Mouse (Mus musculus): ENCODE measurements around the gene 4930562C15Rik. TPM values are rescaled to one million over a fixed set of nuclear protein-coding genes. Genes with fewer than 3 reads are reported as not detected.

Gene 4930562C15Rik
- polyA plus RNA-seq, 1 experiment = not detected

DNA sequence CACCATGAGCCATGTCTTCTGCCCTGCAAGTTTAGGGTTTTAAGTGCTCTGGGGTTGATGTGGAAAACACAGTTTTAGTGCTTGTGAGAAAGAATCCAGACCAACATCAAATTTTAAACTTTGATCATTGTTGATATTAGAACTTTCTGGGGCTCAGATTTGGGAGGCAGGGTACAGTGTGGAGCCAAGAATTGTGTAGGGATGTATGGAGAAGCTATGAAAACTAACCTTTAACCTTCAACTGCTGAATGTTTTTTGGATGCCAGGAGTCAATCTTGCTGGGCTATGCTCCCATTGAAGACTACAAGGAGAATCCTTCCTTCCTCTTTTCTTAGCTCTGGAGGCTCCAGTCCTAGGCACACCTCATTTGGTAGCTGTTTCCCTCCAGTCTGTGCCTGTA lies 71.3 kb downstream of the 4930562C15Rik start:
- no peak for TF ChIP-seq CTCF (IDR thresholded peaks at IDR 0.05; ENCODE audit: extremely low read depth, insufficient read depth, insufficient read length, insufficient replicate concordance)
- TF ChIP-seq POLR2A (IDR thresholded peaks at IDR 0.05; ENCODE audit: low read depth, low read length) = no peak
- Histone ChIP-seq H3K36me3 (ENCODE audit: control insufficient read depth, insufficient read depth, low read length) (peaks cover 11% of the 10 kb centered on the region), H3K4me1 (ENCODE audit: control insufficient read depth, insufficient read depth, insufficient read length) (peaks cover 8% of the 10 kb centered on the region; the same call in 1 of the 2 replicates), H3K4me3 (ENCODE audit: extremely low read depth, insufficient read depth, insufficient read length) (no peak overlapping the region), H3K27ac (ENCODE audit: insufficient read depth, low read length) (no peak overlapping the region), H3K27me3 (ENCODE audit: control insufficient read depth, insufficient read depth, low read length) (no peaks in the 10 kb centered on the region)
- no peak for DNase-seq (ENCODE audit: low read depth in 1 of 2, low spot score in 2 of 2)

DNA sequence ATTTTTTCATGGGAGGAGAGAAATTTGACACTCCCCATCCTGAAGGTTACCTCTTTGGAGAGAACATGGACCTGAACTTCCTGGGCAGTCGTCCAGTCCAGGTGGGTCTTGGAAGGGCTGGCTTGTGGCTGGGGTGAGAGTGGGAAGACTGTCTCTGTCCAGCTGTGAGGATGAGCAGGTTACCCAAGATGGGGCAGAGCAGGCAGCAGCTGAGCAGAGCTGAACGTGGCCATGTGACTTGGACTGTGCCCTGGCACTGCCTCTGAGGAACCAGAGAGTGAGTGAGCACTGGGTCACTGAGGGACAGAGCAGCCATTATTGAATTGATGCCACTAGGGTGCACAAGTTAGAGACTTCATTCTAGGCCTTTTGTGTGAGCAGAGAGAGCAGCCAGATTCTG lies 72.2 kb downstream of the 4930562C15Rik start:
- no peak for TF ChIP-seq POLR2A (IDR thresholded peaks at IDR 0.05; ENCODE audit: low read depth, low read length)
- no peak for TF ChIP-seq CTCF (IDR thresholded peaks at IDR 0.05; ENCODE audit: extremely low read depth, insufficient read depth, insufficient read length, insufficient replicate concordance)
- no peaks in the 10 kb centered on the region for H3K27me3 ChIP-seq (ENCODE audit: control insufficient read depth, insufficient read depth, low read length)
- 67% methylated on average over 2 of the region's 2 CpGs for WGBS
- no peak for DNase-seq (ENCODE audit: low read depth in 1 of 2, low spot score in 2 of 2)
- no peak overlapping the region for H3K4me3 ChIP-seq (ENCODE audit: extremely low read depth, insufficient read depth, insufficient read length)
- H3K36me3 ChIP-seq (ENCODE audit: control insufficient read depth, insufficient read depth, low read length) = peaks cover 12% of the 10 kb centered on the region
- peaks cover 9% of the 10 kb centered on the region for H3K4me1 ChIP-seq (ENCODE audit: control insufficient read depth, insufficient read depth, insufficient read length)
- H3K27ac ChIP-seq (ENCODE audit: insufficient read depth, low read length) = peak overlapping the region; percentile 52

DNA sequence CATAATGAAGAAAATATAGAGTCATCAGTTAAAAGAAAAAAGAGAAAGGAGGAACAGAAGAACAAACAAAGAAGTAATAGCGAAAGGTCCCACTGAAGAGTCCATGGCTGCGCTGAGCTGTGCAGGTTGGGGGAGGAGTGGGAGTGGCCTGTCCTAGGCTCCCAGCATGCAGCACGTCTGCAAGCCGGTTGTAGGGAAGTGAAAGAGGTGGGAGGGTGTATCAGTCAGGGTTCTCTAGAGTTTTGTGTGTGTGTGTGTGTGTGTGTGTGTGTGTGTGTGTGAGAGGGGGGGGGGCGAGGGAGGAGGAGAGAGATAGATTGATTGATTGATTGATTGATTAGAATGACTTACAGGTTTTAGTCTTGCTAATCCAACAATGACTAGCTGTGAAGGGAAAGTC lies 72.8 kb downstream of the 4930562C15Rik start:
- WGBS = 10% methylated on average over 4 of the region's 5 CpGs
- Histone ChIP-seq H3K27ac (ENCODE audit: insufficient read depth, low read length) (no peak overlapping the region; the same call in 1 of the 2 replicates), H3K27me3 (ENCODE audit: control insufficient read depth, insufficient read depth, low read length) (no peaks in the 10 kb centered on the region), H3K36me3 (ENCODE audit: control insufficient read depth, insufficient read depth, low read length) (peaks cover 12% of the 10 kb centered on the region), H3K4me3 (ENCODE audit: extremely low read depth, insufficient read depth, insufficient read length) (no peak overlapping the region), H3K4me1 (ENCODE audit: control insufficient read depth, insufficient read depth, insufficient read length) (peaks cover 15% of the 10 kb centered on the region)
- peak; percentile 63 to 70 for DNase-seq (ENCODE audit: low read depth in 1 of 2, low spot score in 2 of 2)
- TF ChIP-seq CTCF (IDR thresholded peaks at IDR 0.05; ENCODE audit: extremely low read depth, insufficient read depth, insufficient read length, insufficient replicate concordance) (no peak), POLR2A (IDR thresholded peaks at IDR 0.05; ENCODE audit: low read depth, low read length) (no peak)

DNA sequence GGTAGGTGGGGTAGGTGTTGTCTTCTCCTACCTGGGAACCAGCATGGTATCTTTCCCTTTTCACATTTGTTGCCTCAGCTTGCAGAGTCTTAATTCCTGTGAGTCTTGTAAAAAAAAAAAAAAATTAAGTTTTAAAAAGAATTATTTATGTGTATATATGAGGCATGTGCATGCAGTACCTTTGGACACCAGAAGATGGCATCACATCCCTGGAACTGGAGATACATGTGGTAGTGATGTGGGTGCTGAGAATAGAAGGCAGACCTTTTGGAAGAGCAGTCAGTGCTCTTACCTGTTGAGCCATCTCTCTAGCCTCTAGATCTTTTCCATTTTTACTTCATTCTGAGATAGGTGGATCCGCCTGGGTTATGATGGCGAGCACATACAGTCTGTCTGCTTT lies 74.5 kb downstream of the 4930562C15Rik start:
- peaks cover 22% of the 10 kb centered on the region for H3K4me1 ChIP-seq (ENCODE audit: control insufficient read depth, insufficient read depth, insufficient read length)
- H3K27me3 ChIP-seq (ENCODE audit: control insufficient read depth, insufficient read depth, low read length) = no peaks in the 10 kb centered on the region
- no peak overlapping the region for H3K4me3 ChIP-seq (ENCODE audit: extremely low read depth, insufficient read depth, insufficient read length)
- H3K36me3 ChIP-seq (ENCODE audit: control insufficient read depth, insufficient read depth, low read length) = peaks cover 12% of the 10 kb centered on the region
- 100% methylated on average over 2 of the region's 2 CpGs for WGBS
- no peak overlapping the region for H3K27ac ChIP-seq (ENCODE audit: insufficient read depth, low read length)
- TF ChIP-seq POLR2A (IDR thresholded peaks at IDR 0.05; ENCODE audit: low read depth, low read length) (no peak), CTCF (IDR thresholded peaks at IDR 0.05; ENCODE audit: extremely low read depth, insufficient read depth, insufficient read length, insufficient replicate concordance) (no peak)
- DNase-seq (ENCODE audit: low read depth in 1 of 2, low spot score in 2 of 2) = no peak

DNA sequence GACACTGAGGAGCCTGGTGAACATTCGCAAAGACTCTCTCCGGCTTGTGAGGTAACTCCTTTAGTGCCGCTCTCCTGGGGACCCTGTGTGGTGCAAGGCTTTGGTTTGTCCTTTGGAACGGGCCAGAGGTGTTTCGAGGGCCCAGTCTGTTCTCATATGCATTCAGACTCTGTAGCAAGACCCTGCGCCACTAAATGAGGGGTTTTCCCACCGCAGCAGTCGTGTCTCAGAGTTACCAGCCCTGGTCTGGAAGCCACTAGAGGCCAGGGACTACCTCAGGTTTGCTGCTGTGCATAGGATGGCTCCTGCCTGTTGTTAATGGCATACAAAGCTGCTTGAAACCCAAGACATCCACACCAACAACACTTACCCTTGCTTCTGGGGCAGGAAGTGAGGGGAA lies 75.5 kb downstream of the 4930562C15Rik start:
- Histone ChIP-seq H3K36me3 (ENCODE audit: control insufficient read depth, insufficient read depth, low read length) (peaks cover 12% of the 10 kb centered on the region), H3K27me3 (ENCODE audit: control insufficient read depth, insufficient read depth, low read length) (no peaks in the 10 kb centered on the region), H3K4me3 (ENCODE audit: extremely low read depth, insufficient read depth, insufficient read length) (no peak overlapping the region), H3K4me1 (ENCODE audit: control insufficient read depth, insufficient read depth, insufficient read length) (peaks cover 22% of the 10 kb centered on the region), H3K27ac (ENCODE audit: insufficient read depth, low read length) (no peak overlapping the region)
- TF ChIP-seq POLR2A (IDR thresholded peaks at IDR 0.05; ENCODE audit: low read depth, low read length) = no peak
- TF ChIP-seq CTCF (IDR thresholded peaks at IDR 0.05; ENCODE audit: extremely low read depth, insufficient read depth, insufficient read length, insufficient replicate concordance) = no peak
- DNase-seq (ENCODE audit: low read depth in 1 of 2, low spot score in 2 of 2) = no peak
- 94% methylated on average over 8 of the region's 8 CpGs for WGBS

DNA sequence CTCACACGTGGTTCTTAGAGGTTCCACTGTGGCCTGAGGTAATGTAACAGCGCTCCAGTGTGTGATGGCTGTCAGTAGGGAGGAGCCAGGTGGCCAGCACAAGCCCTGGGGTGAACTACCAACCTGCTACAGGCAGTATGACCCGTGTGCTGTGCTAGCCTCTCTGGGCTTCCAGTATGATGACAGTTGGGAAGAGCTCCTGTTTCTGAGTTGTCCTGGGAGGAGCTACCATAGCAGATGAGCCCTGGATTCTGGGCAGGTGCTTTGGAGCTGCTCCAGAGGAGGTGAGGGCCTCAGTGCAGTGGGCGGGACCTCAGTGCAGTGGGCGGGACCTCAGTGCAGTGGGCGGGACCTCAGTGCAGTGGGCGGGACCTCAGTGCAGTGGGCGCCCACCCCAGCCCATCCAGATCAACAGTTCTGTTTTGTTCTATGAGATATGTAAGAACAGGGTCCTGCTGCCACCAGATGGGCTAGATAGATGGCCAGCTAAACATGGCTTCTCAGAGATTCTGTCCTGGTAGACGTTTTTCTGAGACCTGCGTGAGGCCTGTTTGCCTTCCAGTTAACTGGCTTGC lies 76.9 kb downstream of the 4930562C15Rik start:
- TF ChIP-seq CTCF (IDR thresholded peaks at IDR 0.05; ENCODE audit: extremely low read depth, insufficient read depth, insufficient read length, insufficient replicate concordance) (no peak), POLR2A (IDR thresholded peaks at IDR 0.05; ENCODE audit: low read depth, low read length) (no peak)
- Histone ChIP-seq H3K36me3 (ENCODE audit: control insufficient read depth, insufficient read depth, low read length) (peaks cover 14% of the 10 kb centered on the region), H3K27ac (ENCODE audit: insufficient read depth, low read length) (peak overlapping the region; percentile 87), H3K4me3 (ENCODE audit: extremely low read depth, insufficient read depth, insufficient read length) (no peak overlapping the region), H3K4me1 (ENCODE audit: control insufficient read depth, insufficient read depth, insufficient read length) (peaks cover 22% of the 10 kb centered on the region), H3K27me3 (ENCODE audit: control insufficient read depth, insufficient read depth, low read length) (no peaks in the 10 kb centered on the region)
- DNase-seq (ENCODE audit: low read depth in 1 of 2, low spot score in 2 of 2) = no peak
- 84% methylated on average over 10 of the region's 10 CpGs for WGBS
